Mouse (Mus musculus): Measurements from ENCODE around the gene Cd27. TPM values are rescaled to one million over a fixed set of nuclear protein-coding genes. Genes with fewer than 3 reads are reported as not detected.

Cd27 gene
- polyA plus RNA-seq, 1 experiment from 2014 or later, result 1.2 TPM

DNA sequence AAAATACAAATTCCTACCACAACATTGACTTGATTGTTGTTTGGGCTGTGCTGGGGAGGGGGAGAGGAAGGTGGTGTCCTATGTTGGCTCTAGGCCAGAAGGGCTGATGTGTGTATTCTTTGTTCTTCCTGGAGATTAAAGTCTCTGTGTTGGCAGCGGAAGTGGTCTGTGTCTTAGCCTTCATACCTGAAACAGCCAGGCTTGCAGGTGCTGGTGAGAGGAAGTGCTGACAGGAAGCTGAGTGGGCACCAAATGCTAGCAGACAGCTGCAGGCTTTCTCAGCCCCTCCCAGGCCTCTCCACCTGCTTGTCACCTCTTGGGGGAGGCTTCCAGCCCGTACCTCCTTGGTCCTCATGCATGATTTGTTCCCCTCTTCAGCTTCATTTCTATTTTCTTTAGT is 14.7 kb downstream of the Cd27 start:
- no peak overlapping the region for H3K4me2 ChIP-seq (replicated peaks)
- no peak overlapping the region for H3K4me3 ChIP-seq (replicated peaks; ENCODE audit: low read length)
- no peak overlapping the region for H3K27ac ChIP-seq
- H3K4me1 ChIP-seq (replicated peaks; ENCODE audit: control insufficient read depth, insufficient read depth, low read length), result no peaks in the 10 kb centered on the region
- H3K9ac ChIP-seq, result no peak overlapping the region
- WGBS, result 87% methylated on average over 2 of the region's 2 CpGs
- no peaks in the 10 kb centered on the region for H3K27me3 ChIP-seq (ENCODE audit: control insufficient read depth, insufficient read depth, low read length)
- H3K36me3 ChIP-seq (replicated peaks; ENCODE audit: control insufficient read depth, insufficient read depth), result no peaks in the 10 kb centered on the region
- no peak for DNase-seq (ENCODE audit: low spot score)
- ATAC-seq (ENCODE audit: low FRiP score), result no peak
- H3K9me3 ChIP-seq (ENCODE audit: control insufficient read depth, low read length), result no peaks in the 10 kb centered on the region

DNA sequence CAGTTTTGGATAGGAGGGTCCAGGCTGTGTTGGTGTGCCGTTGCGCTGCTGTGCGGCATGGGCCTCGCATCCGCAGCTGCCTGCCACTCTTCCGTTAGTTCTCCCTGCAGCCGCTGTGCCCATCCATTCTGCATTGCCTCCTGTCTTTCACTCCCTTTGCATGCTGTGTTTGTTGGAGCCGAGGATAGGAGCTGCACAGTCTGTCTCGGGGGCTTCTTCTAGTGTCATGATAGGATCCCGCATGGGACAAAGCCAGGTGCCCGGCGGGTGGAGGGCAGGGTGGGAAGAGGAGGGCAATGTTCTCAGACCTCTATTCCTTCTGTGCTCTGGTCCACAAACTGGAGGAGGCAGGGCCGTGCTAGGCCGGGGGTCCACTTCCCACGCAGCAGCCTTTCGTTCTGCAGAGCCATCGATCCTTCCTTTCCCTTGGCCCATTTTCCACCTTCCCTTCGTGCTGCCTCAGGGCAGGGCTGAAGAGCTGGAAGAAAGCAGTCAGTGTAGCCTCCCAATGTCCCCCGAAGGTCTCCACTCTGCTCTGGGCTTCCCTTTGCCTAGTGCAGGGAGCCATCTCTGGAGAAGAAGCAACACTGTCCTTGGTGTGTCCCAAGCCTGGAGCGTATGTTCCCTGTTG is 15.6 kb downstream of the Cd27 start:
- Histone ChIP-seq H3K9me3 (ENCODE audit: control insufficient read depth, low read length) (no peaks in the 10 kb centered on the region), H3K9ac (no peak overlapping the region), H3K36me3 (replicated peaks; ENCODE audit: control insufficient read depth, insufficient read depth) (no peaks in the 10 kb centered on the region), H3K4me3 (replicated peaks; ENCODE audit: low read length) (no peak overlapping the region), H3K4me1 (replicated peaks; ENCODE audit: control insufficient read depth, insufficient read depth, low read length) (peaks cover 4% of the 10 kb centered on the region), H3K27me3 (ENCODE audit: control insufficient read depth, insufficient read depth, low read length) (no peaks in the 10 kb centered on the region), H3K4me2 (replicated peaks) (no peak overlapping the region), H3K27ac (no peak overlapping the region)
- DNase-seq (ENCODE audit: low spot score) (no peak), ATAC-seq (ENCODE audit: low FRiP score) (no peak)
- 93% methylated on average over 20 of the region's 20 CpGs for WGBS

DNA sequence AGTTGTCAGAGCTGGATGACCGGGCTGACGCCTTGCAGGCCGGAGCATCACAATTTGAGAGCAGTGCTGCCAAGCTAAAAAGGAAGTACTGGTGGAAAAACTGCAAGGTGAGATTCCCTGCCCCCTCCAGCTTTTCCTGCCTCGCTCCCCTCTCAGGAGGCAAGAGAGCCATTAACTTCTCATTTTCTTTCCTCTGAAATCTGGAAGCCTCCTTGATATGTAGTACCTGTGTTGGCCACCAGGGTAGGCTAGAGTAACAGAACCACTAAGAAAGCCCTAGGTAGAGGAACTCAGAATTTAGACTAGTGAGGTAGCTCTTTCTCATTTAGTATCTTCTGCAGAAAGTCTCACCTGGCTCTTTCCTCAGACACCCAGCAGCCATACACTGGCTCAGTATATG is 17.8 kb downstream of the Cd27 start:
- no peak overlapping the region for H3K4me3 ChIP-seq (replicated peaks; ENCODE audit: low read length)
- 77% methylated on average over 4 of the region's 4 CpGs for WGBS
- ATAC-seq (ENCODE audit: low FRiP score), result no peak

DNA sequence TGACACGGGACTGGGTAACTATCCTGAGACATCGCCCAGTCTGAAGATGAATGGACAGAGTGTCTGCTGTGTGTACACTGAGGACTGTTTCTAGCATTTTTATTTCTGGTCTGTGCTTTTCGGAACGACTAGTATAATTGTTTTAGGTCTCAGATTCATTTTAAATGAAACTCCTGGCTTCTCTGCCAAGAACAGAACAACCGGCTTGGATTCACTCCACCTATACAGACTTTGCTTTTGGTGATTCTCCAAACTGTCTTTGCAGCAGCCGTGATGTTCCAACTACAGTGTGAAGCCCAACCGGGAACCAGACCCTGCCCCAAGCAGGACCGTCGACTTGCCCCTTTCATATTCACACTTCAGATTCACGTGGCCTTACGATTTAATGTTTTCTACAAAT is 18.9 kb downstream of the Cd27 start:
- Histone ChIP-seq H3K27me3 (ENCODE audit: control insufficient read depth, insufficient read depth, low read length) (peaks cover 13% of the 10 kb centered on the region), H3K27ac (no peak overlapping the region), H3K4me3 (replicated peaks; ENCODE audit: low read length) (no peak overlapping the region), H3K36me3 (replicated peaks; ENCODE audit: control insufficient read depth, insufficient read depth) (no peaks in the 10 kb centered on the region), H3K9ac (no peak overlapping the region), H3K4me1 (replicated peaks; ENCODE audit: control insufficient read depth, insufficient read depth, low read length) (peaks cover 6% of the 10 kb centered on the region), H3K4me2 (replicated peaks) (no peak overlapping the region), H3K9me3 (ENCODE audit: control insufficient read depth, low read length) (no peaks in the 10 kb centered on the region)
- no peak for DNase-seq (ENCODE audit: low spot score)
- 91% methylated on average over 11 of the region's 11 CpGs for WGBS
- ATAC-seq (ENCODE audit: low FRiP score), result no peak

More for the DNA sequence above, 17.8 kb downstream of the Cd27 start:
- H3K36me3 ChIP-seq (replicated peaks; ENCODE audit: control insufficient read depth, insufficient read depth), result no peaks in the 10 kb centered on the region
- no peak overlapping the region for H3K27ac ChIP-seq
- 0 out of 2 replicates have a peak, but pooled peaks cover 2% of the 10 kb centered on the region for H3K27me3 ChIP-seq (ENCODE audit: control insufficient read depth, insufficient read depth, low read length)
- peaks cover 6% of the 10 kb centered on the region for H3K4me1 ChIP-seq (replicated peaks; ENCODE audit: control insufficient read depth, insufficient read depth, low read length)
- H3K9ac ChIP-seq, result no peak overlapping the region
- H3K4me2 ChIP-seq (replicated peaks), result no peak overlapping the region
- no peaks in the 10 kb centered on the region for H3K9me3 ChIP-seq (ENCODE audit: control insufficient read depth, low read length)
- peak; percentile 66 for DNase-seq (ENCODE audit: low spot score)

- no peaks in the 10 kb centered on the region for H3K9me3 ChIP-seq (ENCODE audit: control insufficient read depth, low read length)
- no peak for ATAC-seq (ENCODE audit: low FRiP score)
- no peaks in the 10 kb centered on the region for H3K36me3 ChIP-seq (replicated peaks; ENCODE audit: control insufficient read depth, insufficient read depth)
- DNase-seq (ENCODE audit: low spot score), result no peak
- H3K4me1 ChIP-seq (replicated peaks; ENCODE audit: control insufficient read depth, insufficient read depth, low read length), result peaks cover 6% of the 10 kb centered on the region
- no peak overlapping the region for H3K4me2 ChIP-seq (replicated peaks)
- H3K27me3 ChIP-seq (ENCODE audit: control insufficient read depth, insufficient read depth, low read length), result peaks cover 16% of the 10 kb centered on the region
- H3K4me3 ChIP-seq (replicated peaks; ENCODE audit: low read length), result no peak overlapping the region
- H3K27ac ChIP-seq, result no peak overlapping the region
- 83% methylated on average over 2 of the region's 2 CpGs for WGBS
- no peak overlapping the region; the same call in 1 of the 2 replicates for H3K9ac ChIP-seq
Observed at GRCm38 (mm10) chr6:125216898-125217297, 19.9 kb downstream of the Cd27 start.

DNA sequence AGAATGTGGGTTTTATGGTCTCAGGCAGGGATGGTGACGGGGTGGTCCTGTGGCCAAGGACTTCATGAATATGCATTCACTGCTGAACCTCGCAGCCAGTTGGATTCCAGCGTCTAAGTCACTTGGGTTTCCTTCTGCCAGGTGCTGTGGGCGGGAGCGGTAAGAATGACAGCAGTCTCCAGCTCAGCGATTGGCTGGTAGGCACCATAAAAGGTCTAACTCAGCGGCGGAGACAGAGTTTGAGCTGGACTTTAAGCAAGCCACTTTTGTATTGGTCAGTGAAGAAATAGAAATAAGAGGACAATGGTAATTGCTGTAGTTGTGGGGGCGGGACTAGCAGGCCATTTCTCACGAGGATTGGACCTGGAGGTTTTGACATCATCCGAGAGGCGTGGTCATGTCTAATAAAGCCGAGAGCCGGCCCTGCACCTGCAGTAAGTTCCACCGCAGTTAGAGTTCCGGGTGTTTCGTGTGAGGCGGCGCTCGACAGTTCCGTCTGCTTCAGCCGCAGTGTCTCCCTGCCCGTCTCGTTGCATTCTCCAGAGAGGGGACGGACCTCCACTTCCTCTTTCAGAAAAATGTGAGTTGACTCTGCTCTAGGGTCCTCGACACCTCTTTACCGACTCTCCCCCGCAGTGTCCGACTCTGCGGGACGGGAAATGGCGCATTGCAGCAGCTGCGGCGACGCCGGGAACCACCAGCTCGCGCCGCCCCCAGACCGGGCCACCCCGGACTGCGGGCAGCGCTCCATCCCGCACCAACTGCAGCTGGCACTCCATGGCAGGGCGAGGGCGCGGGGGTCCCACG is 21.5 kb downstream of the Cd27 start, which contains the start of gene Vamp1:
TSS of gene Vamp1 (plus strand) at position 404 of the 807 bp plus-strand sequence.
- H3K9me3 ChIP-seq (ENCODE audit: control insufficient read depth, low read length), result no peaks in the 10 kb centered on the region
- H3K4me2 ChIP-seq (replicated peaks), result peak within 1 kb of the TSS; percentile 73
- under 1% methylated on average over 48 of the region's 48 CpGs for WGBS
- H3K4me1 ChIP-seq (replicated peaks; ENCODE audit: control insufficient read depth, insufficient read depth, low read length), result peaks cover 6% of the 10 kb centered on the region
- ATAC-seq (ENCODE audit: low FRiP score), result peak; percentile 97
- H3K36me3 ChIP-seq (replicated peaks; ENCODE audit: control insufficient read depth, insufficient read depth), result no peaks in the 10 kb centered on the region
- H3K27me3 ChIP-seq (ENCODE audit: control insufficient read depth, insufficient read depth, low read length), result peaks cover 16% of the 10 kb centered on the region
- peak; percentile 98 for DNase-seq (ENCODE audit: low spot score)
- H3K9ac ChIP-seq, result peak within 1 kb of the TSS; percentile 79
- H3K4me3 ChIP-seq (replicated peaks; ENCODE audit: low read length), result peak within 1 kb of the TSS; percentile 60
- H3K27ac ChIP-seq, result peak within 1 kb of the TSS; percentile 79

GRCm38 (mm10) chr6:125213715-125214114 is 23.1 kb downstream of the Cd27 start:
- Histone ChIP-seq H3K4me2 (replicated peaks) (no peak overlapping the region), H3K27me3 (ENCODE audit: control insufficient read depth, insufficient read depth, low read length) (peaks cover 16% of the 10 kb centered on the region), H3K4me1 (replicated peaks; ENCODE audit: control insufficient read depth, insufficient read depth, low read length) (peaks cover 6% of the 10 kb centered on the region), H3K4me3 (replicated peaks; ENCODE audit: low read length) (no peak overlapping the region), H3K36me3 (replicated peaks; ENCODE audit: control insufficient read depth, insufficient read depth) (no peaks in the 10 kb centered on the region), H3K27ac (no peak overlapping the region), H3K9ac (no peak overlapping the region), H3K9me3 (ENCODE audit: control insufficient read depth, low read length) (no peaks in the 10 kb centered on the region)
- DNase-seq (ENCODE audit: low spot score), result no peak
- ATAC-seq (ENCODE audit: low FRiP score), result no peak
- WGBS, result 80% methylated on average over 6 of the region's 6 CpGs

- H3K27me3 ChIP-seq (ENCODE audit: control insufficient read depth, insufficient read depth, low read length), result peaks cover 16% of the 10 kb centered on the region
- 78% methylated on average over 6 of the region's 6 CpGs for WGBS
- H3K9me3 ChIP-seq (ENCODE audit: control insufficient read depth, low read length), result no peaks in the 10 kb centered on the region
- peaks cover 6% of the 10 kb centered on the region for H3K4me1 ChIP-seq (replicated peaks; ENCODE audit: control insufficient read depth, insufficient read depth, low read length)
- DNase-seq (ENCODE audit: low spot score) (no peak), ATAC-seq (ENCODE audit: low FRiP score) (no peak)
- no peak overlapping the region for H3K4me2 ChIP-seq (replicated peaks)
- no peaks in the 10 kb centered on the region for H3K36me3 ChIP-seq (replicated peaks; ENCODE audit: control insufficient read depth, insufficient read depth)
- H3K9ac ChIP-seq, result no peak overlapping the region
- H3K4me3 ChIP-seq (replicated peaks; ENCODE audit: low read length), result no peak overlapping the region
- H3K27ac ChIP-seq, result no peak overlapping the region
Observed at GRCm38 (mm10) chr6:125213129-125213528, 23.7 kb downstream of the Cd27 start.

GRCm38 (mm10) chr6:125212621-125213020 is 24.2 kb downstream of the Cd27 start:
- ATAC-seq (ENCODE audit: low FRiP score), result no peak
- Histone ChIP-seq H3K9ac (no peak overlapping the region), H3K4me2 (replicated peaks) (no peak overlapping the region), H3K27ac (no peak overlapping the region), H3K4me1 (replicated peaks; ENCODE audit: control insufficient read depth, insufficient read depth, low read length) (peaks cover 6% of the 10 kb centered on the region), H3K9me3 (ENCODE audit: control insufficient read depth, low read length) (no peaks in the 10 kb centered on the region), H3K36me3 (replicated peaks; ENCODE audit: control insufficient read depth, insufficient read depth) (no peaks in the 10 kb centered on the region), H3K27me3 (ENCODE audit: control insufficient read depth, insufficient read depth, low read length) (peaks cover 16% of the 10 kb centered on the region), H3K4me3 (replicated peaks; ENCODE audit: low read length) (no peak overlapping the region)
- DNase-seq (ENCODE audit: low spot score), result no peak
- WGBS, result 62% methylated on average over 2 of the region's 2 CpGs

Data from hindbrain, embryonic 14.5 days (tissue).